Mouse (Mus musculus): ENCODE measurements around the gene Tmod1. TPM values are rescaled to one million over a fixed set of nuclear protein-coding genes. Genes with fewer than 3 reads are reported as not detected.

The Tmod1 gene
- polyA plus RNA-seq (2012; ENCODE audit: insufficient read depth, insufficient read length, low replicate concordance, missing spikeins), result not detected in 2 replicates

DNA sequence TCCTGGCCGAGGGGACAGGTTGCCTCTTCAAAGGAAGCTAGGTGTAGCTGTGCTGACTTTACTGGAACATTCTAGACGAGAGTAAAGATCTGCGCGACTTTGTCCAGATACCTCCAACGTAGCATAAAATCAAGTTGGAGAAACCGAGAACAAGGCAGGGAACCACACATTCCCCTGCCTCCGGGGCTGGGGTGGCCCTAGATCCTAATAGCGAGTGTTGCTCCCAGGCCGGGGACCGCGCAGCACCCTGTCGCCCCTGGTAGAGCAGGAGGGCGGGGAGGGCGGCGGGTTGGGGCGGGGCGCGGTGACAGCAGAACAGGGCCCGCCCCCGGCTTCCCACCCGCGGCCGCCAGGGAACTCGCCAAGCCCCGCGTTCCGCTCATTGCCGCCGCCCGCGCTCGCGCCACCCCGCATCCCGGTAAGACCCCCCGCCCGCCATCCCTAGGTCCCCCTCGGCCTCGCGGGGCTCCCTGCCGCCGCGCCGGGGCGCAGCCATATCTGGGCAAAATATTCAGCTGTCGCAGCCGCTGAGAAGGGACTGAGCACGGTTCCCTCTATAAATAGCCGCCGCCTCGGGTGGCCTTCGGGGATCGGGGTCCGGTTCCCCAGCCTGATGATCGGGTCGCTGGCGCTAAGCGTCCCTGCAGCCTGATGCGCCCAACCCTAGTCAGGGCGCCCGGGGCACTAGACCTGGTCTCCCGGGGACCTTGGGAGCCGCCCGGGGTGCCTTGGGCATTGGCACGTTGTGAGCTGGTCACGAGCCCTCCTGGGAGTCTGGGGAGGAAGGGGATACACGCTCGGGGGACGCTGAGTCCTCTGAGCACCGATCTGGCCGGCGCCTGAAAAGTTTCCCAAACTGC is at the start of gene Tmod1:
TSS of gene Tmod1 (plus strand) at position 44 of the 860 bp plus-strand sequence.
- Histone ChIP-seq H3K4me3 (ENCODE audit: insufficient read depth, low read depth, low read length) (peak within 1 kb of the TSS; percentile 80), H3K27ac (ENCODE audit: insufficient read depth, low read depth, low read length) (peak within 1 kb of the TSS; percentile 99), H3K4me1 (ENCODE audit: control insufficient read depth, insufficient read depth, low read length) (peaks cover 31% of the 10 kb centered on the region)
- TF ChIP-seq CTCF (IDR thresholded peaks at IDR 0.05; ENCODE audit: insufficient read depth, low read depth, low read length) (no peak), POLR2A (IDR thresholded peaks at IDR 0.05; ENCODE audit: insufficient read depth, low read depth, low read length) (peak; percentile 20)
- under 1% methylated on average over 71 of the region's 72 CpGs for WGBS

- Histone ChIP-seq H3K27ac (ENCODE audit: insufficient read depth, low read depth, low read length) (no peak overlapping the region), H3K4me3 (ENCODE audit: insufficient read depth, low read depth, low read length) (no peak overlapping the region), H3K4me1 (ENCODE audit: control insufficient read depth, insufficient read depth, low read length) (no peaks in the 10 kb centered on the region)
- WGBS, result 81% methylated on average over 6 of the region's 6 CpGs
- TF ChIP-seq POLR2A (IDR thresholded peaks at IDR 0.05; ENCODE audit: insufficient read depth, low read depth, low read length) (no peak), CTCF (IDR thresholded peaks at IDR 0.05; ENCODE audit: insufficient read depth, low read depth, low read length) (no peak)
Measured at GRCm38 (mm10) chr4:45990427-45991135, 48.2 kb upstream of the Tmod1 start.

DNA sequence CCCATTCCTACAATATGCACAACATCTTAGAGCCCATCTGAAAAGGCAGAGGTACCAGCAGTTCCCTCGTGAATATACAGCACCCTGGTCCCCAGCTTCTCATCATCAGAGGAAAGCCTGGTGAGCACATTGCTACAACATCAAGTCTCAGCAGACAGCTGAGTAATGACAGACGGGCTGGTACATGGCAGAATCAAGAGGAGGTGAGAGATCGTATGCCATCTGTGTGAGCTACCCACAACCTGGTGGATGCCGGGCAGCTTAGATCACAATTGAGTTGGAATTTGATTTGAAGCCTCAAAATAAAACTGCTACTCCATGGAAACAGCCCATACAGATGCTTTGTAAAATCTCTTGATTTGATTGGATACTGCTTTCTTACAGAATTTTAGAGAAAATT is 40.2 kb upstream of the Tmod1 start:
- TF ChIP-seq POLR2A (IDR thresholded peaks at IDR 0.05; ENCODE audit: insufficient read depth, low read depth, low read length) (no peak), CTCF (IDR thresholded peaks at IDR 0.05; ENCODE audit: insufficient read depth, low read depth, low read length) (no peak)
- WGBS, result 89% methylated on average over 4 of the region's 4 CpGs
- H3K27ac ChIP-seq (ENCODE audit: insufficient read depth, low read depth, low read length), result no peak overlapping the region
- H3K4me3 ChIP-seq (ENCODE audit: insufficient read depth, low read depth, low read length), result no peak overlapping the region
- H3K4me1 ChIP-seq (ENCODE audit: control insufficient read depth, insufficient read depth, low read length), result peaks cover 2% of the 10 kb centered on the region; the same call in 1 of the 2 replicates

DNA sequence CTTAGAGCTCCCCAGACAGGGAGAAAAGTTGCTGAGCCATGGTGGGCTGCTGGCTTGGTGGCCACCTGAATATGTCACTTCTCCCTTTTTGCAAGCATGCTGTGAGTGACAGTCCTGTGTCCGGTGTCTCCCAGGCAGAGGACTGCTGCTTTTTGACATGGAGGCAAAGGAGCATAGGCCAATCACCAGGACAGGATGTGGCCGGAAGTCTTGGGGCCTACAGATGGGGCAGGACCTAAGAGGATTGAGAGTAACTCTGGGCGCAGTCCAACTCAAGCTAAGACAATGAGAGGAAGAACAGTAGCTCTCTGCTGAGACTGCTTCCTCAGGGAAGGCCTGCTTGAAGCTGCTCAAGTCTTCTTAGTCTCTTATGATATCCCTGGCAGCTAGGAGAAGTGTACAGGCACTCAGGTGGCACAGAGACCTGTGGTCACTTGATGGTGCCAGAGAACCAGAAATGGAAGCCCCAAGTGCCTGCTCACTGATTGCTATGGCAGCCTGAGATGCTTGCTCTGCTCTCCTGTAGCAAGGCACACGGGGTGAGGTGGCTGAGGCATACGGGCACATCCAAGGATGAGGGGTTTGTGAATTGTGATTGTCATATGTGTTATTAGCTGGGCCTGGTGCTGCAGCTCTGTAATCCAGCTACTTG is 30.5 kb upstream of the Tmod1 start:
- Histone ChIP-seq H3K27ac (ENCODE audit: insufficient read depth, low read depth, low read length) (no peak overlapping the region), H3K4me3 (ENCODE audit: insufficient read depth, low read depth, low read length) (no peak overlapping the region), H3K4me1 (ENCODE audit: control insufficient read depth, insufficient read depth, low read length) (no peaks in the 10 kb centered on the region)
- 83% methylated on average over 5 of the region's 5 CpGs for WGBS
- TF ChIP-seq POLR2A (IDR thresholded peaks at IDR 0.05; ENCODE audit: insufficient read depth, low read depth, low read length) (no peak), CTCF (IDR thresholded peaks at IDR 0.05; ENCODE audit: insufficient read depth, low read depth, low read length) (no peak)

DNA sequence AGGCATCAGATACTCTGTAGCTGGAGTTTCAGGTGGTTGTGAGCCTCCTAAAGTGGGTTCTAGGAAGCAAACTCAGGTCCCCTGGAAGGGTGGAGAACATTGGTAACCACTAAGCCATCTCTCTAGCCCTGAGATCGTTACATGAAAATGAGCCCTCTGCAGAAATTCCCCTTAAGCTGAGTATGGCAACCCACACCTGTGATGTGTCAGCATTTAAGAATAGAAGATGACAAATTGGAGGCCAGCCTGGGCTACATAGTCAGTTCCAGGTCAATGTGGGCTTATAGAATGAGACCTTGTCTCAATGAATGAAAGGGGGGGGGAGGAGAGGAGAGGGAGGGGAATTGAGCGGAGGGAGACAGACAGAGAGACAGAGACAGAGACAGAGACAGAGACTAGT is 27.0 kb upstream of the Tmod1 start:
- TF ChIP-seq CTCF (IDR thresholded peaks at IDR 0.05; ENCODE audit: insufficient read depth, low read depth, low read length) (no peak), POLR2A (IDR thresholded peaks at IDR 0.05; ENCODE audit: insufficient read depth, low read depth, low read length) (no peak)
- H3K27ac ChIP-seq (ENCODE audit: insufficient read depth, low read depth, low read length), result no peak overlapping the region
- H3K4me1 ChIP-seq (ENCODE audit: control insufficient read depth, insufficient read depth, low read length), result no peaks in the 10 kb centered on the region
- 93% methylated on average over 2 of the region's 2 CpGs for WGBS
- H3K4me3 ChIP-seq (ENCODE audit: insufficient read depth, low read depth, low read length), result no peak overlapping the region

DNA sequence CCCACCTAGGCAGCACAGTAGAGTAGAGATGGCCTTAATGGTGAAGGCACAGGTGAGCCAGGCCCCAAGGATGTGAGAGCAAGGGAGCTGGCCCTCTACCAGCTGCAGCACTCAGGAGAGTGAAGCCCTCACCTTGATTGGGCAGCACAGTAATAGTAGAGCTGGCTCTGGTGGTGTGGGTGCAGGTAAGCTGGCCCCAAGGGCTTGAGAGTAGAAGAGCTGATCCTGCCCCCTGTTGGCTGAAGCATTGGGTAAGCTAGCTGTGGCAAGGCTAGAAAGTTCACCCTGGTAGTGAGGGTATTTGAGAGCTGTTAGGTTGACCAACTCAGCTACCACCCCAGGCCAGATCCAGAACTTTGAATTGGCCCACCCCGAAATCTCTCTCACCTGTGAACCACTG is 23.1 kb upstream of the Tmod1 start:
- H3K4me1 ChIP-seq (ENCODE audit: control insufficient read depth, insufficient read depth, low read length), result peaks cover 2% of the 10 kb centered on the region; the same call in 1 of the 2 replicates
- no peak for TF ChIP-seq POLR2A (IDR thresholded peaks at IDR 0.05; ENCODE audit: insufficient read depth, low read depth, low read length)
- no peak for TF ChIP-seq CTCF (IDR thresholded peaks at IDR 0.05; ENCODE audit: insufficient read depth, low read depth, low read length)
- WGBS, result 87% methylated on average over 1 of the region's 1 CpGs
- no peak overlapping the region for H3K4me3 ChIP-seq (ENCODE audit: insufficient read depth, low read depth, low read length)
- H3K27ac ChIP-seq (ENCODE audit: insufficient read depth, low read depth, low read length), result no peak overlapping the region

DNA sequence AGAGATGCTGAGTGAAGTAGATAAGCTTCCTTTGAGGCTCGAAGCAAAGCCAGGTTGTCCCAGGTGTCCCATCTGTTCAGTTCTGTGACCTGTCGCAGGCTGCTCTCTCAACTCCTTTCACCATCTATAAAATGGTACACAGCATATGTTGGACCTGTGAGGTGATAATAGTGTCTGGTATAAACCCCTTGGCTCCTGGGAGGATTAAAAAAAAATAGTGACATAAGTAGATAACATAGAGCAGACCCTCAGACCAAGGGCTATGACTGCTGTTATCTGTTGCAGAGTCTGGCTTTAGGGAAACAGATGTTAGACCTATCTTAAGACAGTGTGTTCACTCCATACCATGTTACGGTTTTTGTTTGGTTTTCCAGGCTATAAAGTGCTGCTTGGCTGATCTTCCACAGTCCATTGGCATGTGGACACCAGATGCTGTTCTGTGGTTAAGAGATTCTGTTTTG is 15.7 kb upstream of the Tmod1 start:
- 92% methylated on average over 3 of the region's 3 CpGs for WGBS
- H3K27ac ChIP-seq (ENCODE audit: insufficient read depth, low read depth, low read length), result no peak overlapping the region
- TF ChIP-seq POLR2A (IDR thresholded peaks at IDR 0.05; ENCODE audit: insufficient read depth, low read depth, low read length) (no peak), CTCF (IDR thresholded peaks at IDR 0.05; ENCODE audit: insufficient read depth, low read depth, low read length) (no peak)
- no peak overlapping the region for H3K4me3 ChIP-seq (ENCODE audit: insufficient read depth, low read depth, low read length)
- peaks cover 4% of the 10 kb centered on the region; the same call in 1 of the 2 replicates for H3K4me1 ChIP-seq (ENCODE audit: control insufficient read depth, insufficient read depth, low read length)

GRCm38 (mm10) chr4:46025893-46026292 is 12.8 kb upstream of the Tmod1 start:
- H3K4me1 ChIP-seq (ENCODE audit: control insufficient read depth, insufficient read depth, low read length), result no peaks in the 10 kb centered on the region
- no peak overlapping the region for H3K4me3 ChIP-seq (ENCODE audit: insufficient read depth, low read depth, low read length)
- TF ChIP-seq CTCF (IDR thresholded peaks at IDR 0.05; ENCODE audit: insufficient read depth, low read depth, low read length) (no peak), POLR2A (IDR thresholded peaks at IDR 0.05; ENCODE audit: insufficient read depth, low read depth, low read length) (no peak)
- H3K27ac ChIP-seq (ENCODE audit: insufficient read depth, low read depth, low read length), result no peak overlapping the region
- WGBS, result 66% methylated on average over 7 of the region's 7 CpGs
